Mouse (Mus musculus): Measurements from ENCODE around the gene Clic3.

GRCm38 (mm10) chr2:25465256-25465655 is 8.6 kb downstream of the Clic3 start:
- TF ChIP-seq POLR2A (IDR thresholded peaks at IDR 0.05; ENCODE audit: borderline replicate concordance, insufficient read depth, low read length) (no peak), CTCF (IDR thresholded peaks at IDR 0.05; ENCODE audit: borderline replicate concordance, insufficient read depth, low read depth, low read length) (no peak)

Measured in cerebellum, adult 2 months (tissue).